Mouse (Mus musculus) bone marrow, adult 2 months (tissue): Measurements from ENCODE around the gene Nr1d1.

ENCODE experiments used
- CTCF ChIP-seq: fragments of 200-500 bp; IDR thresholded peaks from 2 replicates; pipeline ENCODE4 v1.5.1; 2011; ENCODE audit warnings: low read length, control low read depth; ENCODE audit not compliant: control insufficient read depth, insufficient read depth
- POLR2A ChIP-seq: fragments of 200-500 bp; IDR thresholded peaks from 2 replicates; pipeline ENCODE4 v1.6.1; 2011; ENCODE audit warnings: low read depth, mild to moderate bottlenecking, control low read depth, low read length, borderline replicate concordance; ENCODE audit not compliant: control insufficient read depth

GRCm38 (mm10) chr11:98743655-98744345 lies 31.3 kb downstream of the Nr1d1 start:
- TF ChIP-seq CTCF (no peak), POLR2A (no peak)
